Mouse (Mus musculus) right cerebral cortex, postnatal 4 days (tissue): Measurements from ENCODE around the gene Tmem131.
"Not testable (repeated sequence)": the region's sequence is repeated elsewhere in the genome, so short reads cannot be mapped to it uniquely, and the experiment has no call there.

ENCODE experiments used
- DNase-seq: peaks from one replicate; pipeline ENCODE4 v3.0.0-alpha.2; 2022

Gene Tmem131

GRCm38 (mm10) chr1:36821918-36822317 lies 121.5 kb downstream of the Tmem131 start:
- not testable (repeated sequence) for DNase-seq

- DNase-seq: no peak
Measured at GRCm38 (mm10) chr1:36815166-36815565, 128.3 kb downstream of the Tmem131 start.

GRCm38 (mm10) chr1:36814271-36814903 lies 129.1 kb downstream of the Tmem131 start:
- DNase-seq: no peak

- no peak for DNase-seq
Measured at GRCm38 (mm10) chr1:36813415-36813814, 130.1 kb downstream of the Tmem131 start.

- DNase-seq: no peak
Measured at GRCm38 (mm10) chr1:36811806-36812205, 131.7 kb downstream of the Tmem131 start.

GRCm38 (mm10) chr1:36807782-36808565 lies 135.5 kb downstream of the Tmem131 start:
- no peak for DNase-seq

- no peak for DNase-seq
Measured at GRCm38 (mm10) chr1:36807086-36807485, 136.4 kb downstream of the Tmem131 start.

- no peak for DNase-seq
Measured at GRCm38 (mm10) chr1:36806181-36806905, 137.1 kb downstream of the Tmem131 start.

- DNase-seq: no peak
Measured at GRCm38 (mm10) chr1:36804833-36805232, 138.6 kb downstream of the Tmem131 start.

GRCm38 (mm10) chr1:36804259-36804658 lies 139.2 kb downstream of the Tmem131 start:
- DNase-seq: no peak

- DNase-seq: no peak
Measured at GRCm38 (mm10) chr1:36800379-36801011, 143.0 kb downstream of the Tmem131 start.

- no peak for DNase-seq
Measured at GRCm38 (mm10) chr1:36797481-36797880, 146.0 kb downstream of the Tmem131 start.

- DNase-seq: no peak
Measured at GRCm38 (mm10) chr1:36796711-36797110, 146.8 kb downstream of the Tmem131 start.

- DNase-seq: no peak
Measured at GRCm38 (mm10) chr1:36789416-36789815, 154.1 kb downstream of the Tmem131 start.

- DNase-seq: peak; percentile 35
Measured at GRCm38 (mm10) chr1:36786377-36786776, 157.1 kb downstream of the Tmem131 start.

- peak; percentile 81 for DNase-seq
Measured at GRCm38 (mm10) chr1:36785238-36785641, 158.2 kb downstream of the Tmem131 start.

- peak; percentile 87 for DNase-seq
Measured at GRCm38 (mm10) chr1:36784365-36785134, 158.9 kb downstream of the Tmem131 start.

GRCm38 (mm10) chr1:36782476-36782875 lies 161.0 kb downstream of the Tmem131 start:
- DNase-seq: no peak

GRCm38 (mm10) chr1:36780793-36781192 lies 162.7 kb downstream of the Tmem131 start:
- DNase-seq: no peak

GRCm38 (mm10) chr1:36772198-36772934 lies 171.1 kb downstream of the Tmem131 start:
- DNase-seq: no peak

- DNase-seq: no peak
Measured at GRCm38 (mm10) chr1:36770998-36771397, 172.5 kb downstream of the Tmem131 start.

- no peak for DNase-seq
Measured at GRCm38 (mm10) chr1:36769951-36770350, 173.5 kb downstream of the Tmem131 start.
